Mouse (Mus musculus) spleen, postnatal 36 days (tissue): ENCODE results near the gene Ndc1.
A peak's percentile ranks its signal among the peaks of the same experiment; 100 is the strongest.
"Not testable (repeated sequence)": the region's sequence is repeated elsewhere in the genome, so short reads cannot be mapped to it uniquely, and the experiment has no call there.

Experiments
- DNase-seq, 2 experiments: peaks; one replicate each; pipeline ENCODE4 v3.0.0; 2022; ENCODE audit warnings: low spot score in 2 of 2, mixed read lengths in 1 of 2

The Ndc1 gene

GRCm38 (mm10) chr4:107367567-107368314 lies at the start of gene Ndc1:
TSS of gene Ndc1 (plus strand) at chr4:107367784.
- DNase-seq = peak; percentile 86 to 87

GRCm38 (mm10) chr4:107318646-107319045 lies 48.9 kb upstream of the Ndc1 start:
- no peak for DNase-seq

- peak; percentile 73 to 74 for DNase-seq
Measured at GRCm38 (mm10) chr4:107321041-107321440, 46.5 kb upstream of the Ndc1 start.

GRCm38 (mm10) chr4:107323113-107323512 lies 44.5 kb upstream of the Ndc1 start:
- DNase-seq = no peak

- no peak for DNase-seq
Measured at GRCm38 (mm10) chr4:107328530-107328929, 39.1 kb upstream of the Ndc1 start.

GRCm38 (mm10) chr4:107333514-107333913 lies 34.1 kb upstream of the Ndc1 start:
- no peak for DNase-seq

- no peak for DNase-seq
Measured at GRCm38 (mm10) chr4:107336356-107336755, 31.2 kb upstream of the Ndc1 start.

- DNase-seq = no peak
Measured at GRCm38 (mm10) chr4:107337455-107337854, 30.1 kb upstream of the Ndc1 start.

- no peak for DNase-seq
Measured at GRCm38 (mm10) chr4:107341354-107341753, 26.2 kb upstream of the Ndc1 start.

- DNase-seq = no peak
Measured at GRCm38 (mm10) chr4:107344612-107345011, 23.0 kb upstream of the Ndc1 start.

- no peak for DNase-seq
Measured at GRCm38 (mm10) chr4:107347221-107347620, 20.4 kb upstream of the Ndc1 start.

GRCm38 (mm10) chr4:107348529-107349310 lies 18.9 kb upstream of the Ndc1 start:
- peak; percentile 2 to 11 for DNase-seq

GRCm38 (mm10) chr4:107349311-107350008 lies 18.1 kb upstream of the Ndc1 start:
- DNase-seq = peak; percentile 23 to 29

- no peak for DNase-seq
Measured at GRCm38 (mm10) chr4:107351368-107351767, 16.2 kb upstream of the Ndc1 start.

GRCm38 (mm10) chr4:107353612-107354011 lies 14.0 kb upstream of the Ndc1 start:
- DNase-seq = no peak

GRCm38 (mm10) chr4:107354126-107354525 lies 13.5 kb upstream of the Ndc1 start:
- DNase-seq = no peak

- DNase-seq = no peak
Measured at GRCm38 (mm10) chr4:107354543-107354942, 13.0 kb upstream of the Ndc1 start.

GRCm38 (mm10) chr4:107357172-107357571 lies 10.4 kb upstream of the Ndc1 start:
- DNase-seq = not testable (repeated sequence)

- DNase-seq = no peak
Measured at GRCm38 (mm10) chr4:107358460-107358859, 9.1 kb upstream of the Ndc1 start.

- no peak for DNase-seq
Measured at GRCm38 (mm10) chr4:107360457-107361145, 7.0 kb upstream of the Ndc1 start.

- DNase-seq = no peak
Measured at GRCm38 (mm10) chr4:107362755-107363154, 4.8 kb upstream of the Ndc1 start.

GRCm38 (mm10) chr4:107363573-107363972 lies 4.0 kb upstream of the Ndc1 start:
- no peak for DNase-seq
